Mouse (Mus musculus) left cerebral cortex, adult 2 months (tissue): ENCODE measurements around the gene Bbs4. TPM values are rescaled to one million over a fixed set of nuclear protein-coding genes. Genes with fewer than 3 reads are reported as not detected.

Experiments
- DNase-seq, 2 experiments: peaks; one replicate each; pipeline ENCODE4 v3.0.0; 2021 to 2022; ENCODE audit warnings: low spot score in 2 of 2, mixed read lengths in 1 of 2; ENCODE audit errors: extremely low spot score in 1 of 2
- H3K27ac ChIP-seq: fragments of 200-600 bp; 2 replicates; pipeline ENCODE4 v1.8.1; 2022
- H3K4me3 ChIP-seq: fragments of 200-600 bp; 2 replicates; pipeline ENCODE4 v1.8.1; 2022
- CTCF ChIP-seq: fragments of 200-600 bp; IDR thresholded peaks from 2 replicates; pipeline ENCODE4 v1.8.1; 2022; ENCODE audit warnings: antibody characterized with exemption, mild to moderate bottlenecking, moderate library complexity
- intact Hi-C: fragments of 180-260 bp; cut with DNase I; formaldehyde crosslinking; loops from one replicate; pipeline ENCODE4 v1.15.1; 2025
- total RNA-seq, 2 experiments: library from RNA; stranded (reverse); gene quantifications; 2 replicates each; pipeline ENCODE4 v1.2.3; 2021

Bbs4 gene
- total RNA-seq, 2 experiments from 2014 or later = 41.7 to 44.5 TPM

DNA sequence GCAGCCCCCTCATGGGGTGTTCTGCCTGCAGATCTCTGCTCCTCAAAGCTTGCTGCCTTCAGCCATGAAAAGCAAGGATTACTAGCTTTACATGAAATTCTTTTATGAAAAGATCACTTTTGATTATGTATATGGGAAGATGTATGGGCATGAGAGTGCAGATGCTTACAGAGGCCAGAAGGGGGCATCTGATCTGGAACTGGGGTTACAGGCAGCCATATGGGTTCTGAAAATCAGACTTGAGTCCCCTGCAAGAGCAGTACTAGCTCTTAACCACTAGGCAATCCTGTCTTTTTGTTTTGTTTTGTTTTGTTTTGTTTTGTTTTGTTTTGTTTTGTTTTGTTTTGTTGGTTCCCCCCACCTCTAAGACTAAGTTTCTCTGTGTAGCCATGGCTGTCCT lies 80.1 kb downstream of the Bbs4 start:
- intact Hi-C loops = no loop called here

More for the DNA sequence above, 80.1 kb downstream of the Bbs4 start:
- Histone ChIP-seq H3K27ac (no peak overlapping the region), H3K4me3 (no peak overlapping the region)
- no peak for DNase-seq
- peak; percentile 3; the same call in 1 of the 2 replicates for TF ChIP-seq CTCF

Other genes starting within 250 kb of the Bbs4 start
- 10 to 100 TPM; 16.2 to 16.3 TPM for gene Adpgk, start 62.0 kb downstream of the Bbs4 start, total RNA-seq
- 100 to 1,000 TPM; 118 to 130 TPM for gene Arih1, start 133.1 kb upstream of the Bbs4 start, total RNA-seq
- gene Hexa, start 186.0 kb upstream of the Bbs4 start, total RNA-seq = 10 to 100 TPM; 49.3 to 53.1 TPM
- 1 to 10 TPM; 3.7 to 4.1 TPM for gene Tmem202, start 186.3 kb upstream of the Bbs4 start, total RNA-seq
- gene Celf6, start 224.4 kb upstream of the Bbs4 start, total RNA-seq = 10 to 100 TPM; 28.8 to 30.6 TPM